Mouse (Mus musculus) adrenal gland, postnatal 14 days (tissue): Measurements from ENCODE around the gene Atp5s. TPM values are rescaled to one million over a fixed set of nuclear protein-coding genes. Genes with fewer than 3 reads are reported as not detected.

Source experiments
- DNase-seq: peaks from one replicate; pipeline ENCODE4 v3.0.0; 2021; ENCODE audit warnings: mixed read lengths
- total RNA-seq: library from RNA; stranded (reverse); gene quantifications from 2 replicates; pipeline ENCODE4 v1.2.3, GENCODE M21; 2021

Gene Atp5s
- total RNA-seq, 1 experiment from 2014 or later = 13.9 TPM

GRCm38 (mm10) chr12:69732221-69732620 lies 7.5 kb downstream of the Atp5s start:
- no peak for DNase-seq

DNA sequence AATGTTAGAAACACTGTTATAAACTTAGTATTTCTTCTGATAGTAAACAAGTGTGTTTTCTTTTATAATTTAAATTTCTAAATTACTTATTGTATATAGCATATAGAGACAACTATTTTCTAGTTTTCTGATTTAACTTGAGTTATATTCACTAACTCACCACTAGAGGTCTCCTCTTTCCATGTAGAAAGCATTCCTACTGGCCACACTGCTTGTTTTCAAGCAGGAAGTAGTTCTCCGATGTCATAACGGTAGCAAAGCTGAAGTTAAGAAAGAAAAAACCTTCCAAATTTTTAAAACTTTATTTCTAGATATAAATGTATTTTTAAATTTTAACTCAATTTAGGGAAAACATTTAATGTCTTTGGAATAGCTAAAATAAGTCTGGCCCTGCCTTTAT lies 8.8 kb downstream of the Atp5s start:
- no peak for DNase-seq

- DNase-seq = no peak
Measured at GRCm38 (mm10) chr12:69733923-69734322, 9.2 kb downstream of the Atp5s start.

DNA sequence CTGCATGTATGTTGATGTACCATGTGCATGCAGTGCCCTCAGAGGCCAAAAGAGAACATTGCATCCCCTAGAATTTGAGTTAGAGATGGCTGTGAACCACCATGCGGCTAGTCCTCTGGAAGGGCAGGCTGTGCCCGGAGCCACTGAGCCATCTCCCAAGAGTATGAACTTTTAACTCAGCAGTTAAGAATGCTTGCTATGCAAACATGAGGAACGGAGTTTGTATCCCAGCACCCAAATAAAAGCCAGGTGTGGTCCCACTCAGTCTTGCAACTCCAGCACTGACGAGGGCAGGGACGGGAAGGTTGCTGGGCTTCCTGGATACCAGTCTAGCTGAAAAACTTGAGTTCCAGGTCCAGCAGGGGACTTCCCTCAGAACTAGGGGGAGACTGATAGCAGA lies 17.2 kb downstream of the Atp5s start:
- no peak for DNase-seq

- no peak for DNase-seq
Measured at GRCm38 (mm10) chr12:69744138-69744537, 19.4 kb downstream of the Atp5s start.

DNA sequence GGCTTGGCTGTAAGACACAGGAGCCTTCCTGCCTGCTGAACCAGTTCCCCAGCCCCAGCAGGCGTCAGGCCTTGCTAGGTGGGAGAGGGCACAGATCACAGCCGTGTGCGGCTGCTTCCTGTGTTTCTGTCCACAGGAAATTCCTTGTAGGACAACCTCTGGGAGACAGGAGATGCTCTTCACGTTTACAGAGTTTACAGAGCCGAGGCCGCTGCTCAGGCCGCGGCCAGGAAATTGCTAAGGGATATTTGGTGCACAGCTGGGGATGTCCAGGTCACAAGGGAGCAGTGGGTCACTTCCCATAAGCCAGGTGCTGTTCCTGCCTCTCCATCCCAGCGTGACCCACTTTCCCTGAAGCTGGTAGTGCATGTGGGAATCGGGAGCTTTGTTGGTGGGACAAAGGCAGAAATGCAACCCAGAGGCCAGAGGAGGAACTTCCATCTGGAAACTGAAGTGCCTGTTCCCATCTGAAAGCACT lies 27.2 kb downstream of the Atp5s start:
- DNase-seq = peak; percentile 52

GRCm38 (mm10) chr12:69753936-69754335 lies 29.2 kb downstream of the Atp5s start:
- no peak for DNase-seq

- DNase-seq = no peak
Measured at GRCm38 (mm10) chr12:69756015-69756414, 31.3 kb downstream of the Atp5s start.

- peak; percentile 93 for DNase-seq
Measured at GRCm38 (mm10) chr12:69757418-69758141, 32.8 kb downstream of the Atp5s start.

DNA sequence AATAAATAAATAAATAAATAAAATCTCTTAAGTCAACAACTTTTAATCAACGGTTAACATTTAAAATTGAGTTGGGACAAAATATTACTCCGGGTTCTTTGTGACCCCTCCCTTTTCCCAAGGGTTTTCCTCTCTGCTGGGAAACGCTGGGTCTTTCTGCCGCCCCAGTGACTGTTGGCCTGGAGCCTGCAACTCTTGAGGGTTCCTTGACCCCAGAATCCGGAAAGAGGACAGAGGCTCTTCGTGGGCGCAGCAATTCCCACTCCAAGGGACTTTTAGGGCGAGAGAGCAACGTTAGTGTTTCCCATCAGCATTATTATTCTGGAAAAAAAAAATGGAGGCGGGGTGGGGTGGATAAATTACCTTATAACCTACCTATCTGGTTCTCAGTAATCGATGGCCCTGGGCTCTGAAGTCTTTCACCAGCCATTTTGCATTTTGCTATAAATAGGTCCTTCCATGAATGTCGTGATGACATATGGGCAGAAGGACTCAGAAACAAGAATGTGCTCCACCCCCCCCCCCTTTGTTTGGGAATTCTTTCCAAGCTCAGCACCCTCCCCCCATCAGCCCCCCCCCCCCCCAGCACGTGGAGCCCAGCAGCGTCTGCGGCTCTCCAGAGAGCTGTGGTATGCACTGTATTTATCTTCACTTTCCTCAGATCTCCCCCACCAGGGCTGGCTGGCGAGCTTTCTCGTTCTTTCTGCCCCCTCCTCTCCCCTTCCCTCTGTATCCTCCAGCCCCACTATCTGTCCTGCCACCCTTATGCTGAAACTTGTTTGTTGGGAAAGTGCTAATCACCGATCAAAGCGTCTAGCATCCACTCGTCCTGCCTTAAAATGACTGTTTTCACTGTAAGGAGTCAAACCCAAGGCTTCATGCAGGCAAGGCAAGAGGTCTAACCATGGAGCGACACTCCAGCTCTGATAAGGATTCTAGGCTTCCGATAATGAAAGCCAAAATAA lies 33.8 kb downstream of the Atp5s start:
- peak; percentile 37 for DNase-seq

GRCm38 (mm10) chr12:69759267-69759885 lies 34.6 kb downstream of the Atp5s start:
- DNase-seq = no peak

DNA sequence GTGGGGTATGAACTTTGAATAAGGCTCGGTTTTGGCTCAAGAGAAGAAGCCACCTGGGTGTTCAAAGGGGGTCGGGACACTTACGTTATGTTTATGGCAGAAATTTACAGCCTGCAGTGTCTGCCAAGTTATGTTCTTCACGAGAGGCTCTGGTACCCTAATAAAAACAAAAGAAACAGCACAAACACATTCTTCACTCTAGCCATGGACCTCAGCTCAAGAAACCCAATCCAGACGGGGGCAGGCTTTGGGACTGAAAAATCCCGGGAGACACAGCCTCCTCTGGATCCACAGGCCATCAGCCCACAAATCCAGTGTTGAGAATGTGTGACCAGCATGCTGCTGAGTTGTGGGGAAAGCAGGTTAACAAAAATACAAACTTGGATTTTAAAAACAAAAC lies 35.3 kb downstream of the Atp5s start:
- DNase-seq = no peak

- no peak for DNase-seq
Measured at GRCm38 (mm10) chr12:69760743-69761406, 36.1 kb downstream of the Atp5s start.

GRCm38 (mm10) chr12:69761603-69762002 lies 36.9 kb downstream of the Atp5s start:
- DNase-seq = peak; percentile 28

DNA sequence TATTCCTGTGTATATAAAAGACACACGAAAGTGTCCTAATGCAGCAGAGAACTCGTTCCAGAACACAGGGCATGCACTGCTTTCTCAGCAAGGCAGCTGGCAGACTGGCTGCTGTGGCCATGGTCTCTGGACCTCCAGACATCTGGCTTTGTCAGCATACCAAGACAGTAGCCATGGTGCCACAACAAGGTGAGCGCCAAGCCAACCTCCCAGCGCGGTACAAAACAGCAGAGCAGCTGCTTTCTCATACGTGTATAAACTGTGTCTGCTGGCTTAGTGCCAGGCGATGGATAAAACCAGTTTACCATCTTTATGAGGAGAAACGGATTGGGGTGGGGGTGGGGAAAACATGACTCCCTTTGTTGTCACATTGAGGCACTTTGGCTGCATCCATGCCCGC lies 40.8 kb downstream of the Atp5s start:
- no peak for DNase-seq

- DNase-seq = peak; percentile 46
Measured at GRCm38 (mm10) chr12:69766185-69766904, 41.6 kb downstream of the Atp5s start.

DNA sequence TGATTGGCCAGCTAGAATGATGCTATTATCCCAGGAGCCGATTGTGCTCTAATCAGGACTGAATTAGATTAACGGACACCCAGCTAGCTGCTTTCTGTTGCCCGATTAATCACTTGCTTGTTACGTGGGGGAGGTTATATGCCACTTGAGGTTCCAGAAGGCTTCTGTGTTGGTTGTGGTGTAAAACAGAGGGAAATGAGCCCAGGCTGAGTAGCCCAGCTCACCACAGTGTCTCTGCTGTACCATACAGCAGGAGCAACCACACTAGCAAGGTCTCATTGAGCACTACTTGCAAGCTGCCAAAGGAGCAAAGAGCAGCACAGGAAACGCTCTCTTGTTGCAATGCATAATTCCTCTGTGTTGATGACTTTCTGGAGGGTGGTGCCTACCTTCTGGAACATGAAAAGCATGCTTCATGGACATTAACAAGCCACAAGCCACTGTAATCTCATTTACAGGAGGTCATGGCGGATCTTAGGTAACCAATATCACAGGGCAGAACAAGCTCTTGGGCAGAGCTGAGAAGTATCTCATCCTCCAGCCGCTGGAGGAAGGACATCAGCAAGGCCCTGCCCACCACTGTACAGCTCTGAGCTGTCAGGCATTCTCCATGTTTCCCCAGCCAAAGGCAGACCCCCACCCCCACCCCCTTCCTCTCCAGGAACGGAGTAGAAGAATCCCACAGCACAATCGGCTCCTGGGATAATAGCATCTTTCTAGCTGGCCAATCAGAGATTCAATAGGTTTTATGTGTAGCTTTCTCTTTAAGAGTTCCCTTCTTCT lies 42.9 kb downstream of the Atp5s start:
- no peak for DNase-seq

DNA sequence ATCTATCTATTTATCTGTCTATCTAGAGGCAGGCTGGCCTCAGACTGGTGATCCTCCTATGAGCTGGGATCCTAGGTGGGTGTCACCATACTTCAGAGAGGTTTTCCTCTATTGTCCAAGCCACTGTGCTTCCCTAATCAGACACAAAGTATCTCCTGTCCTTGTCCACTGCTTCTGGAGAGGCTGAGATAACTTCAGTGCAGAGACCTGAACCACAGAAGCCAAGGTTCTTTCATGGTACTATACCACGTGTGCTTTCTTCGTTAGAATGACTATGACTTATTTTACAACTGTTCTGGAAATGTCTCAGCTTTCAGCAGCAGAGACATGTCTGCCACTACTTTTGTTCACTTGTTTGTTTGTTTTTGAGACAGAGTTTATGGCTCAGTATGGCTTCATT lies 44.1 kb downstream of the Atp5s start:
- no peak for DNase-seq

- no peak for DNase-seq
Measured at GRCm38 (mm10) chr12:69776607-69777340, 52.0 kb downstream of the Atp5s start.

DNA sequence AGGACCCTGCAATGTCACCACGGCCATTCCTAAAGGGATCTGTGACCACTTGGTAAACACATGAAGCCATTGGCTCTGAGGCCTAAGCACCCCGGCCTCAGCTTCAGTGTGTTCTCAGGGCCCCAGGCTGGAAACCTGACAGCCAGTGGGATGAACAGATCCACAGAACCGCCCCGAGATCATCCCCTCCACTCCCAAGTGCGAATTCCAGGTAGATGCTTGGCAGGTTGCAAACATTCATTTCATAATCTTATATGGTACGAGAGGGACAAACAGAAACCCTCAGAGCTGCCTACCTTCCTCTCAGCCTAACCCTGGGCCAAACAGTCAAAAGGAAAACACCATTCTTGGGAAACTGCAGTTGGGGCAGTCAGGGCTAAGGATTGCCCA lies 52.6 kb downstream of the Atp5s start:
- DNase-seq = no peak
